Mouse (Mus musculus) hindbrain, embryonic 14.5 days (tissue): Measurements from ENCODE around the gene Ambra1. TPM values are rescaled to one million over a fixed set of nuclear protein-coding genes. Genes with fewer than 3 reads are reported as not detected.

Source experiments
- ATAC-seq: fragments of 200-750 bp; cut with Nextera tagmentation; 2 replicates; pipeline ENCODE4 v1.8.0; 2017; ENCODE audit warnings: moderate number of reproducible peaks, mild to moderate bottlenecking, moderate TSS enrichment, moderate library complexity; ENCODE audit not compliant: low FRiP score
- DNase-seq: peaks from one replicate; pipeline ENCODE4 v3.0.0-alpha.2; 2015; ENCODE audit warnings: low spot score
- H3K27ac ChIP-seq: fragments of 300-500 bp; sonication (generic); 2 replicates; pipeline ENCODE4 v1.5.1; 2014; ENCODE audit warnings: mild to moderate bottlenecking, moderate library complexity
- H3K27me3 ChIP-seq: fragments of 300-500 bp; sonication (generic); 2 replicates; pipeline ENCODE4 v1.6.1; 2014; ENCODE audit warnings: mild to moderate bottlenecking, low read length, mixed read lengths; ENCODE audit not compliant: control insufficient read depth, insufficient read depth
- H3K36me3 ChIP-seq: fragments of 300-500 bp; sonication (generic); replicated peaks from 2 replicates; pipeline ENCODE4 v1.6.1; 2014; ENCODE audit not compliant: control insufficient read depth, insufficient read depth
- H3K4me1 ChIP-seq: fragments of 300-500 bp; sonication (generic); replicated peaks from 2 replicates; pipeline ENCODE4 v1.6.1; 2014; ENCODE audit warnings: antibody characterized with exemption, low read length, mixed read lengths; ENCODE audit not compliant: control insufficient read depth, insufficient read depth
- H3K4me2 ChIP-seq: fragments of 300-500 bp; sonication (generic); replicated peaks from 2 replicates; pipeline ENCODE4 v1.6.1; 2014; ENCODE audit warnings: mild to moderate bottlenecking, moderate library complexity
- H3K4me3 ChIP-seq: fragments of 300-500 bp; sonication (generic); replicated peaks from 2 replicates; pipeline ENCODE4 v1.5.1; 2014; ENCODE audit warnings: mild to moderate bottlenecking, low read length
- H3K9ac ChIP-seq: fragments of 300-500 bp; sonication (generic); 2 replicates; pipeline ENCODE4 v1.6.1; 2014
- H3K9me3 ChIP-seq: fragments of 300-500 bp; sonication (generic); 2 replicates; pipeline ENCODE4 v1.6.1; 2016; ENCODE audit warnings: low read length; ENCODE audit not compliant: control insufficient read depth
- WGBS: fragments of 180-500 bp; shearing (Covaris S2); extraction: QIAGEN DNeasy Blood & Tissue Kit; methylation state at CpG from one replicate; pipeline ENCODE4 v1.1.7; 2014; 5-methylcytosine and 5-hydroxymethylcytosine counted together
- polyA plus RNA-seq: library from polyadenylated mRNA; unstranded; fragments of >200 nt; fragmentation: Nextera tagmentation; extraction: Ambion mirVana; gene quantifications from 2 replicates; pipeline ENCODE4 v1.2.1, GENCODE M21; 2014

Gene Ambra1
- polyA plus RNA-seq, 1 experiment from 2014 or later: 22.2 TPM

- no peak for ATAC-seq
- WGBS: 91% methylated on average over 9 of the region's 9 CpGs
- no peak overlapping the region for H3K4me2 ChIP-seq
- H3K36me3 ChIP-seq: peaks cover 16% of the 10 kb centered on the region
- H3K9me3 ChIP-seq: no peaks in the 10 kb centered on the region
- no peaks in the 10 kb centered on the region; the same call in 1 of the 2 replicates for H3K4me1 ChIP-seq
- H3K9ac ChIP-seq: no peak overlapping the region
- no peak for DNase-seq
- H3K4me3 ChIP-seq: no peak overlapping the region
- no peaks in the 10 kb centered on the region for H3K27me3 ChIP-seq
- H3K27ac ChIP-seq: no peak overlapping the region
These were observed 146.3 kb downstream of the Ambra1 start for GRCm38 (mm10) chr2:91876000-91876805.

GRCm38 (mm10) chr2:91876806-91877140 lies 146.8 kb downstream of the Ambra1 start:
- Histone ChIP-seq H3K27ac (no peak overlapping the region), H3K36me3 (peaks cover 16% of the 10 kb centered on the region), H3K27me3 (no peaks in the 10 kb centered on the region), H3K9ac (no peak overlapping the region), H3K4me1 (no peaks in the 10 kb centered on the region; the same call in 1 of the 2 replicates), H3K4me2 (no peak overlapping the region), H3K9me3 (no peaks in the 10 kb centered on the region), H3K4me3 (no peak overlapping the region)
- 96% methylated on average over 2 of the region's 2 CpGs for WGBS
- DNase-seq (no peak), ATAC-seq (no peak)

- H3K9me3 ChIP-seq: no peaks in the 10 kb centered on the region
- ATAC-seq (no peak), DNase-seq (no peak)
- 71% methylated on average over 7 of the region's 7 CpGs for WGBS
- H3K4me2 ChIP-seq: no peak overlapping the region
- H3K27me3 ChIP-seq: no peaks in the 10 kb centered on the region
- H3K4me3 ChIP-seq: no peak overlapping the region
- H3K36me3 ChIP-seq: peaks cover 16% of the 10 kb centered on the region
- H3K9ac ChIP-seq: no peak overlapping the region
- no peaks in the 10 kb centered on the region; the same call in 1 of the 2 replicates for H3K4me1 ChIP-seq
- peak overlapping the region; percentile 29; the same call in 1 of the 2 replicates for H3K27ac ChIP-seq
These were observed 148.7 kb downstream of the Ambra1 start for GRCm38 (mm10) chr2:91878387-91879180.

- Histone ChIP-seq H3K4me3 (no peak overlapping the region), H3K27ac (no peak overlapping the region), H3K9me3 (no peaks in the 10 kb centered on the region), H3K36me3 (peaks cover 22% of the 10 kb centered on the region), H3K27me3 (no peaks in the 10 kb centered on the region), H3K4me2 (no peak overlapping the region), H3K9ac (no peak overlapping the region), H3K4me1 (no peaks in the 10 kb centered on the region)
- no peak for DNase-seq
- ATAC-seq: no peak
- 74% methylated on average over 4 of the region's 4 CpGs for WGBS
These were observed 154.0 kb downstream of the Ambra1 start for GRCm38 (mm10) chr2:91883961-91884360.

GRCm38 (mm10) chr2:91884616-91885015 lies 154.7 kb downstream of the Ambra1 start:
- peaks cover 22% of the 10 kb centered on the region for H3K36me3 ChIP-seq
- no peaks in the 10 kb centered on the region for H3K9me3 ChIP-seq
- no peak overlapping the region for H3K4me3 ChIP-seq
- no peaks in the 10 kb centered on the region for H3K4me1 ChIP-seq
- no peak overlapping the region for H3K27ac ChIP-seq
- DNase-seq: no peak
- no peak for ATAC-seq
- H3K4me2 ChIP-seq: no peak overlapping the region
- H3K27me3 ChIP-seq: no peaks in the 10 kb centered on the region
- no peak overlapping the region for H3K9ac ChIP-seq
- 78% methylated on average over 4 of the region's 4 CpGs for WGBS

- H3K27ac ChIP-seq: no peak overlapping the region
- no peak for DNase-seq
- no peaks in the 10 kb centered on the region for H3K4me1 ChIP-seq
- no peak overlapping the region for H3K4me3 ChIP-seq
- ATAC-seq: no peak
- H3K9me3 ChIP-seq: no peaks in the 10 kb centered on the region
- peaks cover 11% of the 10 kb centered on the region; the same call in 1 of the 2 replicates for H3K36me3 ChIP-seq
- H3K4me2 ChIP-seq: no peak overlapping the region
- WGBS: 82% methylated on average over 3 of the region's 3 CpGs
- no peak overlapping the region for H3K9ac ChIP-seq
- H3K27me3 ChIP-seq: no peaks in the 10 kb centered on the region
These were observed 164.8 kb downstream of the Ambra1 start for GRCm38 (mm10) chr2:91894716-91895115.

- peaks cover 15% of the 10 kb centered on the region; the same call in 1 of the 2 replicates for H3K36me3 ChIP-seq
- H3K9me3 ChIP-seq: no peaks in the 10 kb centered on the region
- no peaks in the 10 kb centered on the region for H3K27me3 ChIP-seq
- no peak overlapping the region for H3K27ac ChIP-seq
- ATAC-seq (no peak), DNase-seq (no peak)
- H3K9ac ChIP-seq: no peak overlapping the region
- no peak overlapping the region for H3K4me2 ChIP-seq
- 95% methylated on average over 3 of the region's 3 CpGs for WGBS
- H3K4me1 ChIP-seq: no peaks in the 10 kb centered on the region
- no peak overlapping the region for H3K4me3 ChIP-seq
These were observed 165.5 kb downstream of the Ambra1 start for GRCm38 (mm10) chr2:91895401-91895800.

- H3K4me1 ChIP-seq: no peaks in the 10 kb centered on the region
- no peaks in the 10 kb centered on the region for H3K9me3 ChIP-seq
- H3K27me3 ChIP-seq: no peaks in the 10 kb centered on the region
- H3K9ac ChIP-seq: no peak overlapping the region
- H3K4me3 ChIP-seq: no peak overlapping the region
- ATAC-seq (no peak), DNase-seq (no peak)
- no peak overlapping the region for H3K4me2 ChIP-seq
- peaks cover 20% of the 10 kb centered on the region for H3K36me3 ChIP-seq
- no peak overlapping the region for H3K27ac ChIP-seq
These were observed 168.0 kb downstream of the Ambra1 start for GRCm38 (mm10) chr2:91897968-91898367.

GRCm38 (mm10) chr2:91899141-91899540 lies 169.2 kb downstream of the Ambra1 start:
- H3K9me3 ChIP-seq: no peaks in the 10 kb centered on the region
- no peak overlapping the region for H3K4me2 ChIP-seq
- DNase-seq: no peak
- 87% methylated on average over 3 of the region's 3 CpGs for WGBS
- ATAC-seq: no peak
- H3K36me3 ChIP-seq: peaks cover 20% of the 10 kb centered on the region
- no peaks in the 10 kb centered on the region for H3K4me1 ChIP-seq
- H3K4me3 ChIP-seq: no peak overlapping the region
- H3K27ac ChIP-seq: no peak overlapping the region
- H3K9ac ChIP-seq: no peak overlapping the region
- no peaks in the 10 kb centered on the region for H3K27me3 ChIP-seq
